Mouse (Mus musculus) megakaryocyte, embryonic 14.5 days (primary cell): ENCODE measurements at regions not wholly inside any gene's neighbourhood (a gene's known extent, or its start where the extent isn't known, plus 50 kb on each side); places are given as distances from the start of the nearest gene placed in this dataset.

Source experiments
- FLI1 ChIP-seq: IDR thresholded peaks from 2 replicates; pipeline ENCODE4 v1.6.1; 2012; ENCODE audit warnings: low read length, inconsistent platforms, mixed read lengths
- GATA1 ChIP-seq: IDR thresholded peaks from 3 replicates; pipeline ENCODE4 v1.6.1; 2012; ENCODE audit warnings: mixed read lengths, low read length, inconsistent platforms, borderline replicate concordance

DNA sequence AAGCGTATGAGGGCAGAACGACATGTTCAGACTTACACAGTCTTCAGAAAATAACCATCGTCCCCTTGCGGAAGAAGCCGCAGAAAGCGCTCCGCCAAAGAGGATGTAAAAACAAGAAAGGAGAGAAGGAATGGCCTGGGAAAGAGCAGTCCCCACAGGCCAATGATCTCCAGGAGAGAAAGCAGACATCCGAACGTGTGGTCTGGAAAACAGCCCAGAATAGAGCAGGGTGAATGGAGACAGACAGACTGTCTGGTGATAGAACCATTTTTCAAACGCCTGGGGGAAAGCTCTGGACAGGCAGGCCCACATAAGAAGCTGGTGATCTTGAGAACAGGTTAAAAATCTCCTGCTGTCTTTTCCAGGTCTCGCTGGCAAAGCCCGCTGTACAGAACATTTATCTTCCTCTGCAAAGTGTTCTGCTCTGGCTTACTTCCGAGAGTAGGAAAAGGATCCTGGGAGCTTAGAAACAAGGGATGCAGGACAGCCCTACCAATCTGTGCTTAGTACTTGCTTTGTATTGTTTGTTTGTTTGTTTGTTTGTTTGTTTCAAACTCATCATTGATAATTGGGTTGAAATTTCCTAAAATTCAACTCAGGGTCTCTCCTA, 82.7 kb upstream of the Ift57 start:
- TF ChIP-seq GATA1 (no peak), FLI1 (no peak)
